Mouse (Mus musculus) cerebellum, adult 2 months (tissue): ENCODE measurements around the gene Srgap3.

Source experiments
- CTCF ChIP-seq: fragments of 200-500 bp; IDR thresholded peaks from 2 replicates; pipeline ENCODE4 v1.5.1; 2011; ENCODE audit warnings: low read depth, mild to moderate bottlenecking, control low read depth, low read length, moderate library complexity, borderline replicate concordance; ENCODE audit not compliant: insufficient read depth
- POLR2A ChIP-seq: fragments of 200-500 bp; IDR thresholded peaks from 2 replicates; pipeline ENCODE4 v1.6.1; 2011; ENCODE audit warnings: low read length, control low read depth, borderline replicate concordance; ENCODE audit not compliant: insufficient read depth

- no peak for TF ChIP-seq POLR2A
- no peak for TF ChIP-seq CTCF
Measured at GRCm38 (mm10) chr6:112688033-112688432, 259.0 kb downstream of the Srgap3 start.
